Mouse (Mus musculus) c-Kit-positive CD71-positive TER-119-negative erythroid progenitor cells, embryonic 14.5 days (primary cell): ENCODE data around the gene Tcf23.
A peak's percentile ranks its signal among the peaks of the same experiment; 100 is the strongest.

Experiments used
- DNase-seq: peaks from one replicate; pipeline ENCODE4 v3.0.0-alpha.2; 2013; ENCODE audit warnings: low read depth

Tcf23 gene

GRCm38 (mm10) chr5:30968416-30968815 is at the start of gene Tcf23:
Gene Tcf23 (plus strand): TSS chr5:30968662.
- DNase-seq, result no peak

GRCm38 (mm10) chr5:30918691-30919090 is 49.8 kb upstream of the Tcf23 start:
- no peak for DNase-seq

GRCm38 (mm10) chr5:30919831-30920614 is 48.4 kb upstream of the Tcf23 start:
- DNase-seq, result no peak

GRCm38 (mm10) chr5:30920621-30921020 is 47.8 kb upstream of the Tcf23 start:
- no peak for DNase-seq

GRCm38 (mm10) chr5:30921256-30922033 is 47.0 kb upstream of the Tcf23 start, which contains the start of gene Khk:
Gene Khk (plus strand): TSS chr5:30921431.
- DNase-seq, result peak; percentile 87

GRCm38 (mm10) chr5:30922581-30923041 is 45.9 kb upstream of the Tcf23 start:
- no peak for DNase-seq

GRCm38 (mm10) chr5:30923119-30923518 is 45.3 kb upstream of the Tcf23 start:
- no peak for DNase-seq

GRCm38 (mm10) chr5:30924614-30925013 is 43.8 kb upstream of the Tcf23 start:
- no peak for DNase-seq

- DNase-seq, result no peak
Measured at GRCm38 (mm10) chr5:30925217-30925616, 43.2 kb upstream of the Tcf23 start.

- DNase-seq, result no peak
Measured at GRCm38 (mm10) chr5:30926073-30926472, 42.4 kb upstream of the Tcf23 start.

- no peak for DNase-seq
Measured at GRCm38 (mm10) chr5:30927945-30928529, 40.4 kb upstream of the Tcf23 start.

- no peak for DNase-seq
Measured at GRCm38 (mm10) chr5:30930121-30930520, 38.3 kb upstream of the Tcf23 start.

- no peak for DNase-seq
Measured at GRCm38 (mm10) chr5:30930846-30931245, 37.6 kb upstream of the Tcf23 start.

GRCm38 (mm10) chr5:30931378-30931777 is 37.1 kb upstream of the Tcf23 start:
- DNase-seq, result no peak

- DNase-seq, result no peak
Measured at GRCm38 (mm10) chr5:30933705-30934104, 34.8 kb upstream of the Tcf23 start.

GRCm38 (mm10) chr5:30934725-30935461 is 33.6 kb upstream of the Tcf23 start:
- DNase-seq, result no peak

- DNase-seq, result peak; percentile 20
Measured at GRCm38 (mm10) chr5:30943004-30943403, 25.5 kb upstream of the Tcf23 start.

GRCm38 (mm10) chr5:30944344-30944743 is 24.1 kb upstream of the Tcf23 start:
- DNase-seq, result no peak

- peak; percentile 19 for DNase-seq
Measured at GRCm38 (mm10) chr5:30944956-30945781, 23.3 kb upstream of the Tcf23 start, which contains the start of gene Cgref1. Gene Cgref1 (minus strand): TSS chr5:30945591.

GRCm38 (mm10) chr5:30948620-30949019 is 19.8 kb upstream of the Tcf23 start:
- DNase-seq, result no peak
